22 mouse cellular contexts compared by ENCODE assay signal in the genomic region with DNA sequence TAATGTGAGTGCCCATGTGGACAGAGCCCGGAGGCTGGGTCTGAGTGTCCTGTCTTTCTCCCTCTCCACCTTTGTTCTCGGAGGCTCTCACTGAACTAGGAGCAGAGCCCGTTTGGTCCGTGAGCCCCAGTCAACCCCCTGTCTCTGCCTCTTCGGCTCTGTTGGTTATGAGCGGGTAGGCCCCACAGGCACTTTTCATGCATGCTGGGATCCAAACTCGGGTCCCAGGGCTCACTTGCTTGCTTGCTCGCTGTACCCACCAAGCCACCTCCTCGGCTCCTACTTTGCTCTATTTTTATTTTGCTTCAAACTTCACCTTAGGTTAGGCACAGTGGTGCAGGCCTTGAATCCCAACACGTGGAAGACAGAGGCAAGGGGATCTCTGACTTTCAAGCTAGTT. TPM values are rescaled to one million over a fixed set of nuclear protein-coding genes. Genes with fewer than 3 reads are reported as not detected.
"Had no signal": no experiment of that assay in that cellular context is flagged by ENCODE, and none has a peak within 500 bp of the region (broad histone marks: within the 10 kb centered on the region; RNA-seq: fewer than 3 reads in every experiment).

No protein-coding gene starts in this region.

- DNase-seq: gastrocnemius, postnatal 14 days; gastrocnemius, postnatal 36 days; heart, adult 18-20 months; heart, postnatal 10 days; kidney, adult 11 months; kidney, adult 2 months; kidney, postnatal 10 days; kidney, postnatal 25 days; kidney, postnatal 4 days; layer of hippocampus, adult 9-11 months; layer of hippocampus, postnatal 36 days; left cerebral cortex, postnatal 4 days had no signal

- H3K4me3 ChIP-seq: heart, embryonic 10.5 days; heart, embryonic 12.5 days; hindbrain, embryonic 13.5 days; hindbrain, embryonic 15.5 days; layer of hippocampus, adult 2 months; limb, embryonic 13.5 days; limb, embryonic 15.5 days had no signal

- ATAC-seq: hindbrain, postnatal 0 days; intestine, embryonic 16.5 days had no signal

- H3K4me2 ChIP-seq: heart, embryonic 12.5 days; hindbrain, embryonic 13.5 days; hindbrain, embryonic 15.5 days; limb, embryonic 13.5 days; limb, embryonic 15.5 days had no signal

- H3K9me3 ChIP-seq: heart, embryonic 10.5 days; heart, embryonic 12.5 days; hindbrain, embryonic 13.5 days; hindbrain, embryonic 15.5 days; limb, embryonic 13.5 days; limb, embryonic 15.5 days had no signal

- H3K27me3 ChIP-seq: hindbrain, embryonic 15.5 days had no signal

- H3K9ac ChIP-seq: heart, embryonic 12.5 days; hindbrain, embryonic 13.5 days; hindbrain, embryonic 15.5 days; limb, embryonic 13.5 days; limb, embryonic 15.5 days had no signal

- H3K27ac ChIP-seq: heart, embryonic 10.5 days; hindbrain, embryonic 13.5 days; hindbrain, embryonic 15.5 days; hindbrain, postnatal 0 days; layer of hippocampus, adult 2 months; limb, embryonic 13.5 days; limb, embryonic 15.5 days had no signal

RNA-seq across cellular contexts. Expression of gene Efna2, which starts 8.5 kb away (rescaled TPM):
- total RNA-seq: hematopoietic stem cell, adult 5-6 weeks had no signal
